Mouse (Mus musculus) kidney, adult 2 months (tissue): ENCODE measurements around the gene Steap2. TPM values are rescaled to one million over a fixed set of nuclear protein-coding genes. Genes with fewer than 3 reads are reported as not detected.

ENCODE experiments used
- DNase-seq: peaks from one replicate; pipeline ENCODE4 v3.0.0; 2021
- H3K27ac ChIP-seq: fragments of 200-500 bp; 2 replicates; pipeline ENCODE4 v1.5.1; 2012; ENCODE audit warnings: low read depth, low read length, control low read depth, inconsistent platforms; ENCODE audit not compliant: insufficient read depth
- H3K27me3 ChIP-seq: fragments of 200-500 bp; replicated peaks from 2 replicates; pipeline ENCODE4 v1.6.1; 2012; ENCODE audit warnings: mild to moderate bottlenecking, moderate library complexity, low read length, inconsistent platforms; ENCODE audit not compliant: control insufficient read depth, insufficient read depth
- H3K36me3 ChIP-seq: fragments of 200-500 bp; 2 replicates; pipeline ENCODE4 v1.6.1; 2012; ENCODE audit warnings: mild to moderate bottlenecking, moderate library complexity, low read length, inconsistent platforms; ENCODE audit not compliant: control insufficient read depth, insufficient read depth
- H3K4me1 ChIP-seq: fragments of 200-500 bp; 2 replicates; pipeline ENCODE4 v1.6.1; 2011; ENCODE audit warnings: low read length; ENCODE audit not compliant: control insufficient read depth, insufficient read depth
- H3K4me3 ChIP-seq: fragments of 200-500 bp; 2 replicates; pipeline ENCODE4 v1.5.1; 2011; ENCODE audit warnings: mild to moderate bottlenecking, low read depth, low read length, control low read depth; ENCODE audit not compliant: insufficient read depth
- CTCF ChIP-seq: fragments of 200-500 bp; conservative IDR thresholded peaks from 2 replicates; pipeline ENCODE4 v1.5.1; 2011; ENCODE audit warnings: low read depth, mild to moderate bottlenecking, control low read depth, low read length, moderate library complexity, mixed read lengths; ENCODE audit not compliant: insufficient read depth, insufficient read length
- POLR2A ChIP-seq: fragments of 200-500 bp; IDR thresholded peaks from one replicate; pipeline ENCODE4 v1.6.1; 2011; ENCODE audit warnings: low read depth, low read length, control low read depth
- WGBS: fragments of 180-500 bp; shearing (Covaris S2); methylation state at CpG from one replicate; pipeline ENCODE4 v1.1.7; 2018; 5-methylcytosine and 5-hydroxymethylcytosine counted together
- polyA plus RNA-seq: library from polyadenylated mRNA; depleted of rRNA; stranded (reverse); fragments of >200 nt; gene quantifications from 2 replicates; pipeline ENCODE4 v1.2.3, GENCODE M21; 2012; rRNA removed

The Steap2 gene
- 71.7 and 76.1 TPM in 2 replicates for polyA plus RNA-seq

GRCm38 (mm10) chr5:5693956-5694653 is at the start of gene Steap2:
Steap2 (minus strand) TSS chr5:5694578.
- TF ChIP-seq POLR2A (no peak), CTCF (no peak)
- no peaks in the 10 kb centered on the region for H3K27me3 ChIP-seq
- DNase-seq, result peak; percentile 85
- WGBS, result 1% methylated on average over 66 of the region's 66 CpGs
- H3K36me3 ChIP-seq, result no peaks in the 10 kb centered on the region
- H3K27ac ChIP-seq, result peak within 1 kb of the TSS; percentile 95
- H3K4me3 ChIP-seq, result peak within 1 kb of the TSS; percentile 67
- peaks cover 5% of the 10 kb centered on the region; the same call in 1 of the 2 replicates for H3K4me1 ChIP-seq

DNA sequence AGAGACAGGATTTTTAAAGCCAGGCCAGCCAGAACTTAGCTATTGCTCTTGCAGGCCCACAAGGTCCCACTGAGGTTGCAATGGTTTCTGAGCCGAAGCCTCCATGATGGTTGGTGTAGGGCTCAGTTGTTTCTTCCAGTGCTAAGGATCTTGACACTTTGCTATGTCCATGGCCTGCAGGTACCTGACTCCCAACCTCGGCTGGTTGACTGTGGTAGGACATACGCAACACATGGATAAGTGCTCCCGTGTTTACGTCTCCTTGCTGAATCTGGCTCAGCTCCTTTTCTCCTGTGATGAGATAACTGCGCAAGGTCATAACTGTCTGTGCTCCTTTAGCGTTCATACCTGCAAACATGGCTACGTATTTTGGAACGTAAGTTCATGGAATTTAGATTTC is 40.1 kb upstream of the Steap2 start:
- no peak for DNase-seq
- Histone ChIP-seq H3K27ac (no peak overlapping the region), H3K4me1 (peaks cover 6% of the 10 kb centered on the region), H3K36me3 (no peaks in the 10 kb centered on the region), H3K4me3 (no peak overlapping the region), H3K27me3 (no peaks in the 10 kb centered on the region)
- no peak for TF ChIP-seq POLR2A
- TF ChIP-seq CTCF, result no peak
- WGBS, result 94% methylated on average over 9 of the region's 9 CpGs

DNA sequence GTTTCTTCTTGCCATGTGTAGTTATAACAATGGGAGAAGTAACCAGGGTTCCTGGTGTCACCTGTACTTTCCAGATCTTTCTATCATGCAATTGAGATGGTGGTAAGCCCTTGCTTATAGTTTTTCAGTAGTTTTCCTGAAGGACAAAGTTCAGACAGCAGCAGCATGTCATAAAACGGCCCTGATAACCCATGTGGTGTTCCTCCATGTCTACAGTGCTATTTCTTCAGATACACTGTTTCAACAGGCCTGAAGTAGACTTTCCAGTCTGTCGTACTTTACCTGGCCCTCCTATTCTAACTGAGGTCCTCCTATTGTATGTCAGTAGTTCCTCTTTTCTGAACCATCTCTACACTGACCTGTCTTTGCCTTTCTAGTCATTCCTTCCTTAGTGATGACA is 38.5 kb upstream of the Steap2 start:
- Histone ChIP-seq H3K4me1 (peaks cover 8% of the 10 kb centered on the region), H3K4me3 (no peak overlapping the region), H3K36me3 (no peaks in the 10 kb centered on the region), H3K27ac (no peak overlapping the region), H3K27me3 (no peaks in the 10 kb centered on the region)
- no peak for DNase-seq
- TF ChIP-seq CTCF (no peak), POLR2A (no peak)
- 82% methylated on average over 2 of the region's 2 CpGs for WGBS

DNA sequence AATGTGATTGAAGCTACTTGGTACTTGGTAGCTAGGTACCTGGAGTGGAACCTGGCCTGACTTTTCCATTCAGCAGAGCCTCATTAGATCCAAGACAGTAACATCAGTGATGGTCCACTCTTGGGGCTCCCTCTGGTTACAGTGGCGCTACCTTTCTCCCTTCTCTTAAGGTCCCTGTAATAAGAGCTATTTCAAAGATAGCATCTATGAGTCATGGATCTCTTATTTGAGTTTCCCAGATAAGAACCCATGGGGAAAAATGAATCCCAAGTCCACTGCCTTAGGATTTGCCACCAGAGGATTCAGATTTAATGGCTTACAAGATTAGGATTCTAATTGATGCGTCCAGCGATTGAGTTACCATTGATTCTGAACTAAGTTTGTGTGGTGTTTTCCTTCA is 37.8 kb upstream of the Steap2 start:
- Histone ChIP-seq H3K27me3 (no peaks in the 10 kb centered on the region), H3K4me1 (peaks cover 8% of the 10 kb centered on the region), H3K36me3 (no peaks in the 10 kb centered on the region), H3K4me3 (no peak overlapping the region), H3K27ac (no peak overlapping the region)
- DNase-seq, result no peak
- 96% methylated on average over 3 of the region's 3 CpGs for WGBS
- TF ChIP-seq POLR2A, result no peak
- no peak for TF ChIP-seq CTCF

- H3K36me3 ChIP-seq, result no peaks in the 10 kb centered on the region
- WGBS, result 45% methylated on average over 4 of the region's 4 CpGs
- DNase-seq, result peak; percentile 88
- no peak overlapping the region for H3K4me3 ChIP-seq
- no peak for TF ChIP-seq CTCF
- TF ChIP-seq POLR2A, result no peak
- peaks cover 8% of the 10 kb centered on the region for H3K4me1 ChIP-seq
- H3K27me3 ChIP-seq, result no peaks in the 10 kb centered on the region
- peak overlapping the region; percentile 69 for H3K27ac ChIP-seq
These were observed 35.5 kb upstream of the Steap2 start for GRCm38 (mm10) chr5:5729904-5730303.

- Histone ChIP-seq H3K27ac (no peak overlapping the region), H3K4me3 (no peak overlapping the region), H3K4me1 (no peaks in the 10 kb centered on the region), H3K27me3 (no peaks in the 10 kb centered on the region), H3K36me3 (no peaks in the 10 kb centered on the region)
- DNase-seq, result no peak
- 76% methylated on average over 7 of the region's 7 CpGs for WGBS
- TF ChIP-seq POLR2A, result no peak
- no peak for TF ChIP-seq CTCF
These were observed 27.8 kb upstream of the Steap2 start for GRCm38 (mm10) chr5:5722217-5722616.

GRCm38 (mm10) chr5:5711032-5711431 is 16.7 kb upstream of the Steap2 start:
- Histone ChIP-seq H3K4me1 (no peaks in the 10 kb centered on the region; the same call in 1 of the 2 replicates), H3K27me3 (no peaks in the 10 kb centered on the region; the same call in 1 of the 2 replicates), H3K36me3 (no peaks in the 10 kb centered on the region), H3K4me3 (no peak overlapping the region), H3K27ac (no peak overlapping the region)
- no peak for TF ChIP-seq POLR2A
- no peak for TF ChIP-seq CTCF
- no peak for DNase-seq
- 62% methylated on average over 4 of the region's 4 CpGs for WGBS
